Mouse (Mus musculus) thymus, postnatal 10 days (tissue): ENCODE results near the gene Ppp1r9a.
A peak's percentile ranks its signal among the peaks of the same experiment; 100 is the strongest.
"Not testable (repeated sequence)": the region's sequence is repeated elsewhere in the genome, so short reads cannot be mapped to it uniquely, and the experiment has no call there.

Experiments used
- DNase-seq, 2 experiments: peaks; one replicate each; pipeline ENCODE4 v3.0.0; 2021; ENCODE audit warnings: low spot score in 2 of 2

Ppp1r9a gene

GRCm38 (mm10) chr6:4902674-4903324 is at the start of gene Ppp1r9a:
Gene Ppp1r9a (plus strand): TSS chr6:4902917.
- DNase-seq, result peak in 1 of 2 experiments; percentile 3

GRCm38 (mm10) chr6:4855236-4855635 is 47.5 kb upstream of the Ppp1r9a start:
- DNase-seq, result no peak

GRCm38 (mm10) chr6:4856919-4857318 is 45.8 kb upstream of the Ppp1r9a start:
- no peak for DNase-seq

GRCm38 (mm10) chr6:4884316-4884715 is 18.4 kb upstream of the Ppp1r9a start:
- no peak for DNase-seq

- no peak for DNase-seq
Observed at GRCm38 (mm10) chr6:4889544-4889943, 13.2 kb upstream of the Ppp1r9a start.

- DNase-seq, result no peak
Observed at GRCm38 (mm10) chr6:4892417-4892816, 10.3 kb upstream of the Ppp1r9a start.

- not testable (repeated sequence) for DNase-seq
Observed at GRCm38 (mm10) chr6:4893312-4893711, 9.4 kb upstream of the Ppp1r9a start.

GRCm38 (mm10) chr6:4899906-4900305 is 2.8 kb upstream of the Ppp1r9a start:
- DNase-seq, result no peak

GRCm38 (mm10) chr6:4903325-4904054 is 773 bp downstream of the Ppp1r9a start:
- peak in 1 of 2 experiments; percentile 3 for DNase-seq

GRCm38 (mm10) chr6:4904055-4904450 is 1.3 kb downstream of the Ppp1r9a start:
- no peak for DNase-seq

- DNase-seq, result no peak
Observed at GRCm38 (mm10) chr6:4910042-4910634, 7.4 kb downstream of the Ppp1r9a start.

- DNase-seq, result no peak
Observed at GRCm38 (mm10) chr6:4918470-4918869, 15.8 kb downstream of the Ppp1r9a start.

- not testable (repeated sequence) for DNase-seq
Observed at GRCm38 (mm10) chr6:4923791-4924190, 21.1 kb downstream of the Ppp1r9a start.

GRCm38 (mm10) chr6:4925966-4926687 is 23.4 kb downstream of the Ppp1r9a start:
- DNase-seq, result no peak

GRCm38 (mm10) chr6:4930321-4930720 is 27.6 kb downstream of the Ppp1r9a start:
- no peak for DNase-seq

GRCm38 (mm10) chr6:4938901-4939300 is 36.2 kb downstream of the Ppp1r9a start:
- no peak for DNase-seq

GRCm38 (mm10) chr6:4940086-4940485 is 37.4 kb downstream of the Ppp1r9a start:
- DNase-seq, result no peak

- no peak for DNase-seq
Observed at GRCm38 (mm10) chr6:4940639-4941038, 37.9 kb downstream of the Ppp1r9a start.

GRCm38 (mm10) chr6:4943821-4944220 is 41.1 kb downstream of the Ppp1r9a start:
- no peak for DNase-seq

- DNase-seq, result no peak
Observed at GRCm38 (mm10) chr6:4948056-4948455, 45.3 kb downstream of the Ppp1r9a start.

- DNase-seq, result no peak
Observed at GRCm38 (mm10) chr6:4949701-4950100, 47.0 kb downstream of the Ppp1r9a start.

GRCm38 (mm10) chr6:4953028-4953719 is 50.5 kb downstream of the Ppp1r9a start:
- no peak for DNase-seq
